Mouse (Mus musculus) stomach, postnatal 0 days (tissue): ENCODE measurements at regions not wholly inside any gene's neighbourhood (a gene's known extent, or its start where the extent isn't known, plus 50 kb on each side); places are given as distances from the start of the nearest gene placed in this dataset.

Experiments
- ATAC-seq: fragments of 200-750 bp; cut with Nextera tagmentation; 2 replicates; pipeline ENCODE4 v1.8.0; 2017; ENCODE audit not compliant: low FRiP score, low TSS enrichment
- DNase-seq: peaks from one replicate; pipeline ENCODE4 v3.0.0-alpha.2; 2016; ENCODE audit warnings: low spot score
- H3K27ac ChIP-seq: fragments of 300-500 bp; sonication (generic); replicated peaks from 2 replicates; pipeline ENCODE4 v1.5.1; 2014; ENCODE audit warnings: mild to moderate bottlenecking, control low read depth
- H3K27me3 ChIP-seq: fragments of 300-500 bp; sonication (generic); 2 replicates; pipeline ENCODE4 v1.6.1; 2014; ENCODE audit warnings: low read length; ENCODE audit not compliant: control insufficient read depth, insufficient read depth
- H3K36me3 ChIP-seq: fragments of 300-500 bp; sonication (generic); 2 replicates; pipeline ENCODE4 v1.6.1; 2014; ENCODE audit warnings: low read length, mixed read lengths; ENCODE audit not compliant: control insufficient read depth, insufficient read depth
- H3K4me1 ChIP-seq: fragments of 300-500 bp; sonication (generic); replicated peaks from 2 replicates; pipeline ENCODE4 v1.6.1; 2014; ENCODE audit warnings: antibody characterized with exemption; ENCODE audit not compliant: control insufficient read depth, insufficient read depth
- H3K4me2 ChIP-seq: fragments of 300-500 bp; sonication (generic); replicated peaks from 2 replicates; pipeline ENCODE4 v1.6.1; 2014; ENCODE audit warnings: low read depth, mild to moderate bottlenecking, control low read depth, moderate library complexity
- H3K4me3 ChIP-seq: fragments of 300-500 bp; sonication (generic); 2 replicates; pipeline ENCODE4 v1.5.1; 2014; ENCODE audit warnings: low read depth, low read length, control low read depth
- H3K9ac ChIP-seq: fragments of 300-500 bp; sonication (generic); 2 replicates; pipeline ENCODE4 v1.6.1; 2014; ENCODE audit warnings: mild to moderate bottlenecking, low read length, control low read depth, mixed read lengths
- H3K9me3 ChIP-seq: fragments of 300-500 bp; sonication (generic); 2 replicates; pipeline ENCODE4 v1.6.1; 2016; ENCODE audit warnings: low read length; ENCODE audit not compliant: control insufficient read depth
- CTCF ChIP-seq: IDR thresholded peaks from 2 replicates; pipeline ENCODE4 v1.5.1; 2016; ENCODE audit warnings: antibody characterized with exemption, low read depth, mild to moderate bottlenecking, moderate library complexity
- EP300 ChIP-seq: optimal IDR thresholded peaks from 2 replicates; pipeline ENCODE3; 2016; ENCODE audit warnings: antibody characterized with exemption
- WGBS: fragments of 180-500 bp; shearing (Covaris S2); extraction: QIAGEN DNeasy Blood & Tissue Kit; methylation state at CpG from one replicate; pipeline ENCODE4 v1.1.7; 2014; 5-methylcytosine and 5-hydroxymethylcytosine counted together

GRCm38 (mm10) chr9:68162813-68163570, 322.8 kb downstream of the Vps13c start:
- 74% methylated on average over 10 of the region's 10 CpGs for WGBS
- DNase-seq, result no peak
- Histone ChIP-seq H3K27me3 (no peaks in the 10 kb centered on the region), H3K9me3 (no peaks in the 10 kb centered on the region), H3K9ac (no peak overlapping the region), H3K4me2 (no peak overlapping the region), H3K4me1 (no peaks in the 10 kb centered on the region), H3K4me3 (no peak overlapping the region), H3K36me3 (no peaks in the 10 kb centered on the region), H3K27ac (no peak overlapping the region)
- TF ChIP-seq CTCF (no peak), EP300 (no peak)
- ATAC-seq, result no peak

GRCm38 (mm10) chr9:68166556-68166955, 326.4 kb downstream of the Vps13c start:
- no peak overlapping the region for H3K4me2 ChIP-seq
- 34% methylated on average over 4 of the region's 4 CpGs for WGBS
- TF ChIP-seq EP300, result no peak
- no peak for TF ChIP-seq CTCF

GRCm38 (mm10) chr9:68188921-68189320, 348.7 kb downstream of the Vps13c start:
- Histone ChIP-seq H3K4me3 (no peak overlapping the region), H3K36me3 (no peaks in the 10 kb centered on the region), H3K4me2 (no peak overlapping the region), H3K9me3 (no peaks in the 10 kb centered on the region), H3K4me1 (no peaks in the 10 kb centered on the region), H3K27ac (no peak overlapping the region), H3K27me3 (no peaks in the 10 kb centered on the region), H3K9ac (no peak overlapping the region)
- DNase-seq, result no peak
- TF ChIP-seq EP300, result no peak
- TF ChIP-seq CTCF, result no peak
- no peak for ATAC-seq

More at GRCm38 (mm10) chr9:68166556-68166955, 326.4 kb downstream of the Vps13c start:
- H3K27me3 ChIP-seq, result no peaks in the 10 kb centered on the region
- H3K36me3 ChIP-seq, result no peaks in the 10 kb centered on the region
- ATAC-seq, result no peak
- H3K4me3 ChIP-seq, result no peak overlapping the region
- no peak for DNase-seq
- no peaks in the 10 kb centered on the region for H3K9me3 ChIP-seq
- H3K4me1 ChIP-seq, result no peaks in the 10 kb centered on the region
- no peak overlapping the region for H3K9ac ChIP-seq
- no peak overlapping the region for H3K27ac ChIP-seq

GRCm38 (mm10) chr9:68199831-68200230, 359.6 kb downstream of the Vps13c start:
- Histone ChIP-seq H3K4me2 (no peak overlapping the region), H3K27me3 (no peaks in the 10 kb centered on the region), H3K4me1 (no peaks in the 10 kb centered on the region), H3K4me3 (no peak overlapping the region), H3K9me3 (no peaks in the 10 kb centered on the region), H3K9ac (no peak overlapping the region), H3K27ac (no peak overlapping the region), H3K36me3 (no peaks in the 10 kb centered on the region)
- WGBS, result 77% methylated on average over 4 of the region's 4 CpGs
- no peak for ATAC-seq
- TF ChIP-seq EP300 (no peak), CTCF (no peak)
- no peak for DNase-seq

- no peaks in the 10 kb centered on the region for H3K4me1 ChIP-seq
- H3K27me3 ChIP-seq, result no peaks in the 10 kb centered on the region
- no peaks in the 10 kb centered on the region for H3K9me3 ChIP-seq
- TF ChIP-seq CTCF (no peak), EP300 (no peak)
- 58% methylated on average over 5 of the region's 5 CpGs for WGBS
- no peak overlapping the region for H3K4me3 ChIP-seq
- no peak overlapping the region for H3K27ac ChIP-seq
- no peaks in the 10 kb centered on the region for H3K36me3 ChIP-seq
- DNase-seq (no peak), ATAC-seq (no peak)
- H3K4me2 ChIP-seq, result no peak overlapping the region
- H3K9ac ChIP-seq, result no peak overlapping the region
These were observed 360.8 kb downstream of the Vps13c start for GRCm38 (mm10) chr9:68201031-68201430.

- ATAC-seq, result no peak
- 89% methylated on average over 6 of the region's 6 CpGs for WGBS
- Histone ChIP-seq H3K9me3 (no peaks in the 10 kb centered on the region), H3K4me3 (no peak overlapping the region), H3K27ac (no peak overlapping the region), H3K9ac (no peak overlapping the region), H3K27me3 (no peaks in the 10 kb centered on the region), H3K36me3 (no peaks in the 10 kb centered on the region), H3K4me1 (no peaks in the 10 kb centered on the region), H3K4me2 (no peak overlapping the region)
- TF ChIP-seq CTCF, result no peak
- TF ChIP-seq EP300, result no peak
- DNase-seq, result no peak
These were observed 385.5 kb downstream of the Vps13c start for GRCm38 (mm10) chr9:68225694-68226093.
